Mouse (Mus musculus): ENCODE results near the gene Rgs7.

GRCm38 (mm10) chr1:175028267-175028666, 464.0 kb downstream of the Rgs7 start:
- TF ChIP-seq CTCF (IDR thresholded peaks at IDR 0.05; ENCODE audit: control insufficient read depth, insufficient read depth, insufficient read length) = no peak
- TF ChIP-seq USF1 (IDR thresholded peaks at IDR 0.05; ENCODE audit: low read depth) = no peak
- TF ChIP-seq MAX (IDR thresholded peaks at IDR 0.05) = no peak
- TF ChIP-seq CEBPB (IDR thresholded peaks at IDR 0.05; ENCODE audit: low read depth) = no peak
- no peak for TF ChIP-seq FOSL1 (IDR thresholded peaks at IDR 0.05; ENCODE audit: insufficient read depth, low read length, poor library complexity, severe bottlenecking)

Data from C2C12 (cell line).